Mouse (Mus musculus) hindbrain, embryonic 10.5 days (tissue): ENCODE results near the gene Map2k6. TPM values are rescaled to one million over a fixed set of nuclear protein-coding genes. Genes with fewer than 3 reads are reported as not detected.

Source experiments
- DNase-seq: peaks from one replicate; pipeline ENCODE4 v3.0.0-alpha.2; 2017; ENCODE audit warnings: low spot score
- H3K27ac ChIP-seq: fragments of 300-500 bp; sonication (generic); 2 replicates; pipeline ENCODE4 v1.5.1; 2016; ENCODE audit warnings: mild to moderate bottlenecking, moderate library complexity
- H3K27me3 ChIP-seq: fragments of 300-500 bp; sonication (generic); 2 replicates; pipeline ENCODE4 v1.6.1; 2016; ENCODE audit warnings: mild to moderate bottlenecking; ENCODE audit not compliant: poor library complexity, insufficient read depth, severe bottlenecking
- H3K36me3 ChIP-seq: fragments of 300-500 bp; sonication (generic); 2 replicates; pipeline ENCODE4 v1.6.1; 2016; ENCODE audit warnings: mild to moderate bottlenecking, moderate library complexity
- H3K4me1 ChIP-seq: fragments of 300-500 bp; sonication (generic); replicated peaks from 2 replicates; pipeline ENCODE4 v1.6.1; 2016; ENCODE audit warnings: mild to moderate bottlenecking
- H3K4me3 ChIP-seq: fragments of 300-500 bp; sonication (generic); 2 replicates; pipeline ENCODE4 v1.5.1; 2016; ENCODE audit warnings: mild to moderate bottlenecking, moderate library complexity
- H3K9me3 ChIP-seq: fragments of 300-500 bp; sonication (generic); 2 replicates; pipeline ENCODE4 v1.6.1; 2016; ENCODE audit warnings: mild to moderate bottlenecking, moderate library complexity
- WGBS: fragments of 180-500 bp; shearing (Covaris S2); methylation state at CpG from one replicate; pipeline ENCODE4 v1.1.7; 2016; 5-methylcytosine and 5-hydroxymethylcytosine counted together
- polyA plus RNA-seq: library from polyadenylated mRNA; unstranded; fragments of >200 nt; fragmentation: Nextera tagmentation; extraction: Ambion mirVana; gene quantifications from 2 replicates; pipeline ENCODE4 v1.2.1, GENCODE M21; 2016

The Map2k6 gene
- polyA plus RNA-seq, 1 experiment from 2014 or later, result 30.5 TPM

DNA sequence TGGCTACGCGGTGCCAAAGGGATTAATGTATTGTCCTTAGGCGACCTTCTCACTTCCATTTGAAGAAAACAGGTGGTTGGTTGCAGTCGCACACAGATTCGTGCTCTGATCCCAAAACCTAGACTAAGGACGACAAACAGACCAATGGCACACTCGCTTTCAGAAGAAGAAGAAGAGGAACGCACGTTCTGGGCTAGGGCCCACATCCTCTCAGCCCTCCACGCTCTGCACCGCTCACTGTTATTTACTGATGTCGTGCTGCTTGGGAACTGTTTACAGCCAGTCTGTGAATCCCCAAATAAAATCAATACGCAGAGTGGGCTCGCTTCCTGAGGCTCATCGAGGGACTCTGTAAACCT is 18.6 kb upstream of the Map2k6 start:
- no peaks in the 10 kb centered on the region for H3K36me3 ChIP-seq
- peak overlapping the region; percentile 78 for H3K27ac ChIP-seq
- H3K27me3 ChIP-seq, result no peaks in the 10 kb centered on the region
- peak overlapping the region; percentile 50 for H3K4me3 ChIP-seq
- WGBS, result 41% methylated on average over 15 of the region's 15 CpGs
- no peak for DNase-seq
- H3K9me3 ChIP-seq, result no peaks in the 10 kb centered on the region
- H3K4me1 ChIP-seq, result peaks cover 10% of the 10 kb centered on the region

GRCm38 (mm10) chr11:110385487-110385886 is 13.4 kb upstream of the Map2k6 start:
- WGBS, result 87% methylated on average over 2 of the region's 2 CpGs
- no peaks in the 10 kb centered on the region for H3K9me3 ChIP-seq
- no peak for DNase-seq
- H3K27me3 ChIP-seq, result no peaks in the 10 kb centered on the region
- H3K27ac ChIP-seq, result no peak overlapping the region
- no peaks in the 10 kb centered on the region for H3K36me3 ChIP-seq
- H3K4me3 ChIP-seq, result no peak overlapping the region
- H3K4me1 ChIP-seq, result no peaks in the 10 kb centered on the region; the same call in 1 of the 2 replicates

GRCm38 (mm10) chr11:110392763-110393162 is 6.2 kb upstream of the Map2k6 start:
- DNase-seq, result no peak
- Histone ChIP-seq H3K36me3 (no peaks in the 10 kb centered on the region), H3K4me1 (peaks cover 19% of the 10 kb centered on the region), H3K27ac (no peak overlapping the region), H3K27me3 (peaks cover 16% of the 10 kb centered on the region), H3K4me3 (no peak overlapping the region), H3K9me3 (no peaks in the 10 kb centered on the region)
- WGBS, result 41% methylated on average over 3 of the region's 3 CpGs

DNA sequence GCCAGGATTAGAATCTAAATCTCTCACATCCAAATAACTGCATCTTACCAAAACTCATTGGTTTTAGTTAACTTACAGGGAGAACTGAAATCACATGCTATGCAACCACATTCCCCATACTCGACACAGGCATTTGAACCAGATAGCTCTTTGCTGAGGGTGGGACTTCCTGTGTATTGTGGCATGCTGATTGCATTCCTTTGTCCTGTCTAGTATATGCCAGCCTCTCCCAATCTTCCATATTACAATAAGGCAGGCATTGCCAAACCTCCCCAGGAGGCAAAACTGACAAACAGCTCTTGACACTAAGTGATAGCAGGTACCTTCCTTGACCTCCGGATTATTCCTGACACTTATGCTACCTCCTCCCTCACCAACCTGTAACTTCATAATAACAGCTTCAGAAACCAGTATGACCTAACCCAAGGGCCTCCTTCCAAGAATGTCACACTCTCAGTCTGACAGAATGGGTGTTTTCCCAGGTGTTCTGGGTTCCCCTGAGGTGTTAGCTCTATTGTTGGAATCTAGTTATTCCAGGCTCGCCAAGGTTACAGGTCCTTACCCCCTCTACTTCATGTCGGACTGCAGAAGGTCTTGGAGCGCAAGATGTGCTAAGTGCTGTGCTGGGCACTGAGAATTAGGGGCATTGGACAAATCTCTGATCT is 4.0 kb upstream of the Map2k6 start:
- 90% methylated on average over 5 of the region's 5 CpGs for WGBS
- H3K36me3 ChIP-seq, result no peaks in the 10 kb centered on the region
- peaks cover 19% of the 10 kb centered on the region for H3K27me3 ChIP-seq
- no peak overlapping the region for H3K27ac ChIP-seq
- DNase-seq, result no peak
- peaks cover 28% of the 10 kb centered on the region for H3K4me1 ChIP-seq
- no peaks in the 10 kb centered on the region for H3K9me3 ChIP-seq
- H3K4me3 ChIP-seq, result no peak overlapping the region

GRCm38 (mm10) chr11:110396085-110396484 is 2.8 kb upstream of the Map2k6 start:
- WGBS, result 30% methylated on average over 19 of the region's 19 CpGs
- Histone ChIP-seq H3K27me3 (peaks cover 19% of the 10 kb centered on the region), H3K36me3 (no peaks in the 10 kb centered on the region), H3K27ac (peak overlapping the region; percentile 71), H3K4me1 (peaks cover 40% of the 10 kb centered on the region), H3K9me3 (no peaks in the 10 kb centered on the region), H3K4me3 (peak overlapping the region; percentile 37)
- DNase-seq, result peak; percentile 35

DNA sequence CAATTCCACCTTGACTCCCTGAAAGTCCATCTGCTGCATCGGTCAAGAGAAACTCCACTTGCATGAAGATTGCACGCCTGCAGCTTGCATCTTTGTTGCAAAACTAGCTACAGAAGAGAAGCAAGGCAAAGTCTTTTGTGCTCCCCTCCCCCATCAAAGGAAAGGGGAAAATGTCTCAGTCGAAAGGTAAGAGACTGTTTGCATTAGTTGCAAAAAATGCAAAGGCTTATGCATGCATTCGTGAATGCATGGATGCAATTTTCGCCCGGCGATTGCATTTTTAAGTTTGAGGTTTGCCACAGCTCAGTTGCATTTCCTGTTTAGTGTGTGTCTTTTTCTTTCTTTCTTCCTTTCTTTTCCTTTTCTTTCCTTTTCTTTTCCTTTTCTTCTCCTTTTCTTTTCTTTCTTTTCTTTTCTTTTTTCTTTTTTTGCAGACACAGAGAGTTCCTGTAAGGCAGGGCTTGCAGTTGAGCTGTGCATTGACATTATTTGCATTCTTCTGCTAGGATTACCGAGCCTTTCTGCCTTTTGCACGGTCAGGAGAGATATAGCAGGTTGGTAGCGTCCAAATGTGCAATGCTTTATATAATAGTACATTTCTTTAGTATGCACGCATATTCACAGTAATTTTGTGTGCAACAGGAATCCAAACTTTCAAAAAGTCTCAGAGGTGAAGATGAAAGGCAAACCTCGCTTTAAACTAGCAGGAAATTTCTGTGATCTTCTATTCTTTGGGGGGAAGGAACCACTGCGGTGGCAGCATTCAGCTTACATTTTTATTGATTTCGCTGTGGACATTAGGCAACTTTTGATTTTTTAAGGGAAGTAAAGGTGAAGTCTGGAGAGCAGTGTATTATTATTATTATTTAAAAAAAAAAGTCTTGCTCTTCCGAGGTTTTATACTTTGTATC is 573 bp downstream of the Map2k6 start:
- Histone ChIP-seq H3K4me3 (peak overlapping the region; percentile 71), H3K27me3 (peaks cover 19% of the 10 kb centered on the region), H3K9me3 (no peaks in the 10 kb centered on the region), H3K36me3 (no peaks in the 10 kb centered on the region), H3K27ac (peak overlapping the region; percentile 88), H3K4me1 (peaks cover 51% of the 10 kb centered on the region)
- DNase-seq, result no peak
- 12% methylated on average over 15 of the region's 15 CpGs for WGBS

- DNase-seq, result no peak
- H3K27me3 ChIP-seq, result peaks cover 13% of the 10 kb centered on the region
- 40% methylated on average over 1 of the region's 1 CpGs for WGBS
- H3K4me3 ChIP-seq, result peak overlapping the region; percentile 71
- H3K4me1 ChIP-seq, result peaks cover 51% of the 10 kb centered on the region
- H3K27ac ChIP-seq, result peak overlapping the region; percentile 88; the same call in 1 of the 2 replicates
- H3K9me3 ChIP-seq, result no peaks in the 10 kb centered on the region
- H3K36me3 ChIP-seq, result peaks cover under 1% of the 10 kb centered on the region; the same call in 1 of the 2 replicates
These were observed 1.4 kb downstream of the Map2k6 start for GRCm38 (mm10) chr11:110400283-110400682.

GRCm38 (mm10) chr11:110402671-110403070 is 3.7 kb downstream of the Map2k6 start:
- 58% methylated on average over 3 of the region's 3 CpGs for WGBS
- H3K27me3 ChIP-seq, result peaks cover 3% of the 10 kb centered on the region
- no peak for DNase-seq
- H3K9me3 ChIP-seq, result no peaks in the 10 kb centered on the region
- no peak overlapping the region for H3K27ac ChIP-seq
- no peak overlapping the region for H3K4me3 ChIP-seq
- peaks cover 16% of the 10 kb centered on the region; the same call in 1 of the 2 replicates for H3K36me3 ChIP-seq
- H3K4me1 ChIP-seq, result peaks cover 35% of the 10 kb centered on the region

- Histone ChIP-seq H3K36me3 (peaks cover 16% of the 10 kb centered on the region; the same call in 1 of the 2 replicates), H3K4me3 (no peak overlapping the region), H3K27ac (no peak overlapping the region), H3K4me1 (peaks cover 34% of the 10 kb centered on the region), H3K27me3 (no peaks in the 10 kb centered on the region), H3K9me3 (no peaks in the 10 kb centered on the region)
- no peak for DNase-seq
- 89% methylated on average over 2 of the region's 2 CpGs for WGBS
These were observed 4.7 kb downstream of the Map2k6 start for GRCm38 (mm10) chr11:110403602-110404001.

GRCm38 (mm10) chr11:110405607-110406006 is 6.7 kb downstream of the Map2k6 start:
- H3K4me1 ChIP-seq, result peaks cover 19% of the 10 kb centered on the region
- H3K27me3 ChIP-seq, result no peaks in the 10 kb centered on the region
- H3K4me3 ChIP-seq, result no peak overlapping the region
- no peaks in the 10 kb centered on the region for H3K9me3 ChIP-seq
- H3K27ac ChIP-seq, result no peak overlapping the region
- H3K36me3 ChIP-seq, result peaks cover 23% of the 10 kb centered on the region
- 79% methylated on average over 9 of the region's 9 CpGs for WGBS
- DNase-seq, result no peak

DNA sequence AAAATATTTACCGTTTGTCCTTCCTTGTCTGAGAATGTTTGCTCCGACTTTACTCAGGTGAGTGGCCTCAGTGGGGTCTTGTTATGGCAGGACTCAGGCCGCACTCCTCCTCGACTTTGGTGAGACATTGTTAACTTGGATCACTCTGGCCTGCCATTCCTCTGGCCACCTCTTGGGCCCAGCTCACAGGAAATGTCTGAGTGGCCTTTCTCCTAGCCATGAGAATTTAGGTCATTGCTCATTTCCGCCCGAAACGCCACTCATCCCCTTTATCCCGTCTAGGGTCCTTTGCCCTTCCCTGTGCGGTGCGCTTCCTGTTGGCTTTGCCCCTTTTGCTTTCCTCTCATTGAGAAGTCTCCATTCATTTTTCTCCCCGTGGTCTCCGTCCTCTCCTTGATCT is 10.2 kb downstream of the Map2k6 start:
- H3K9me3 ChIP-seq, result no peaks in the 10 kb centered on the region
- no peak overlapping the region for H3K4me3 ChIP-seq
- no peaks in the 10 kb centered on the region for H3K4me1 ChIP-seq
- H3K27me3 ChIP-seq, result no peaks in the 10 kb centered on the region
- H3K36me3 ChIP-seq, result peaks cover 31% of the 10 kb centered on the region
- 0 out of 2 replicates have a peak overlapping the region, but pooled peaks have one; percentile 5 for H3K27ac ChIP-seq
- DNase-seq, result no peak
- WGBS, result 91% methylated on average over 12 of the region's 12 CpGs

- H3K9me3 ChIP-seq, result no peaks in the 10 kb centered on the region
- H3K4me3 ChIP-seq, result no peak overlapping the region
- 71% methylated on average over 9 of the region's 9 CpGs for WGBS
- H3K4me1 ChIP-seq, result no peaks in the 10 kb centered on the region
- no peak for DNase-seq
- no peak overlapping the region for H3K27ac ChIP-seq
- no peaks in the 10 kb centered on the region for H3K27me3 ChIP-seq
- peaks cover 31% of the 10 kb centered on the region for H3K36me3 ChIP-seq
These were observed 10.9 kb downstream of the Map2k6 start for GRCm38 (mm10) chr11:110409776-110410175.

DNA sequence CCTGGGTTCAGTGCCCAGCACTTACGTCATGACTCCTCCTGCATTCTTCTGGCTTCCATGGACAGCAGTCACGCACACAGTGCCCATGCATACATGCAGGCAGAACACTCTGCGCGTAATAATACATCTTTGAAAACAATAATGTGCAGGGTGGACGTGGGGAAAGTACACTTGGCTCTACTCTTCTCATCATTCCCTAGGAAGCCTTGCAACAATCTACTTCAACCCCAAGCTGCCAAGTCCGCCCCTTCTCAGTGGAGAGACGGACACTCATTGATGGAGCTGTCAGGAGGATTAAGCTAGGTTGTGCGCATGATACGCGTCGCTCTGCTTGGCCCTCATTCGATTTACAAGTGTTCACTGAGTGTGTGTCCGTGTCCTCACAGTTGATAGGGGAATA is 12.7 kb downstream of the Map2k6 start:
- Histone ChIP-seq H3K4me1 (no peaks in the 10 kb centered on the region), H3K27me3 (no peaks in the 10 kb centered on the region), H3K9me3 (no peaks in the 10 kb centered on the region), H3K27ac (no peak overlapping the region), H3K4me3 (no peak overlapping the region), H3K36me3 (peaks cover 20% of the 10 kb centered on the region)
- DNase-seq, result no peak
- 94% methylated on average over 13 of the region's 13 CpGs for WGBS
